Mouse (Mus musculus) MEL (cell line): Measurements from ENCODE around the gene Myh7. TPM values are rescaled to one million over a fixed set of nuclear protein-coding genes. Genes with fewer than 3 reads are reported as not detected.
"Not testable (repeated sequence)": the region's sequence is repeated elsewhere in the genome, so short reads cannot be mapped to it uniquely, and the experiment has no call there.

Source experiments
- DNase-seq: peaks from one replicate; pipeline ENCODE4 v3.0.0; 2011; ENCODE audit warnings: low read depth, low spot score
- H3K27ac ChIP-seq: 2 replicates; pipeline ENCODE4 v1.5.1; 2012; ENCODE audit warnings: low read depth, mild to moderate bottlenecking, control low read depth, low read length, moderate library complexity; ENCODE audit not compliant: control insufficient read depth
- H3K27me3 ChIP-seq, 2 experiments: fragments of 150-350 bp in 1 of 2; sonication (generic) in 1 of 2; 2 replicates each; pipeline ENCODE4 v1.6.1; 2012; ENCODE audit warnings: low read length in 2 of 2, mild to moderate bottlenecking in 2 of 2, improper control_type of control experiment in 1 of 2, moderate library complexity in 1 of 2; ENCODE audit not compliant: insufficient read depth in 2 of 2, control insufficient read depth in 1 of 2
- H3K36me3 ChIP-seq, 2 experiments: 2 replicates each; pipeline ENCODE4 v1.6.1; 2012 to 2014; ENCODE audit warnings: low read length in 2 of 2, improper control_type of control experiment in 1 of 2, inconsistent platforms in 1 of 2, mild to moderate bottlenecking in 1 of 2; ENCODE audit not compliant: insufficient read depth in 2 of 2, control insufficient read depth in 1 of 2
- H3K4me1 ChIP-seq, 2 experiments: fragments of 150-350 bp in 1 of 2; sonication (generic) in 1 of 2; 2 replicates each; pipeline ENCODE4 v1.6.1; 2012; ENCODE audit warnings: low read length in 2 of 2, improper control_type of control experiment in 1 of 2, mild to moderate bottlenecking in 1 of 2; ENCODE audit not compliant: insufficient read depth in 2 of 2, control insufficient read depth in 1 of 2
- H3K4me3 ChIP-seq, 2 experiments: fragments of 150-350 bp in 1 of 2; sonication (generic) in 1 of 2; 2 replicates each; pipeline ENCODE4 v1.5.1; 2012; ENCODE audit warnings: low read depth in 2 of 2, low read length in 2 of 2, mild to moderate bottlenecking in 2 of 2, moderate library complexity in 2 of 2, control low read depth in 1 of 2, improper control_type of control experiment in 1 of 2; ENCODE audit not compliant: control insufficient read depth in 1 of 2, insufficient read depth in 1 of 2
- H3K79me2 ChIP-seq: 2 replicates; pipeline ENCODE4 v1.6.1; 2012; ENCODE audit warnings: mild to moderate bottlenecking, low read length, moderate library complexity; ENCODE audit not compliant: control insufficient read depth, poor library complexity, insufficient read depth
- H3K9ac ChIP-seq: 2 replicates; pipeline ENCODE4 v1.6.1; 2012; ENCODE audit warnings: low read depth, mild to moderate bottlenecking, control low read depth, low read length, moderate library complexity; ENCODE audit not compliant: control insufficient read depth, poor library complexity, severe bottlenecking
- H3K9me3 ChIP-seq: fragments of 150-350 bp; sonication (generic); replicated peaks from 2 replicates; pipeline ENCODE4 v1.6.1; 2012; ENCODE audit warnings: mild to moderate bottlenecking, low read length, improper control_type of control experiment, moderate library complexity; ENCODE audit not compliant: insufficient read depth
- BHLHE40 ChIP-seq: IDR thresholded peaks from 2 replicates; pipeline ENCODE4 v1.6.1; 2012; ENCODE audit warnings: low read depth, mild to moderate bottlenecking, inconsistent platforms, low read length, improper control_type of control experiment, borderline replicate concordance
- CTCF ChIP-seq, 3 experiments: IDR thresholded peaks in 2 of 3; conservative IDR thresholded peaks in 1 of 3; 2 replicates each; pipeline ENCODE4 v1.5.1; 2011 to 2012; ENCODE audit warnings: low read length in 3 of 3, low read depth in 2 of 3, mild to moderate bottlenecking in 2 of 3, improper control_type of control experiment in 1 of 3, inconsistent platforms in 1 of 3, mixed read lengths in 1 of 3, moderate library complexity in 1 of 3; ENCODE audit not compliant: control insufficient read depth in 1 of 3, insufficient read depth in 1 of 3, poor library complexity in 1 of 3, severe bottlenecking in 1 of 3
- ELF1 ChIP-seq: IDR thresholded peaks from 2 replicates; pipeline ENCODE4 v1.6.1; 2014; ENCODE audit warnings: low read depth, mild to moderate bottlenecking, inconsistent platforms, low read length, improper control_type of control experiment, moderate library complexity
- EP300 ChIP-seq, 2 experiments: IDR thresholded peaks; 2 replicates each; pipeline ENCODE4 v1.6.1; 2011; ENCODE audit warnings: improper control_type of control experiment in 2 of 2, low read length in 2 of 2, low read depth in 1 of 2, mild to moderate bottlenecking in 1 of 2
- HCFC1 ChIP-seq: IDR thresholded peaks from 2 replicates; pipeline ENCODE4 v1.6.1; 2012; ENCODE audit warnings: low read depth, mild to moderate bottlenecking, inconsistent platforms, low read length, improper control_type of control experiment, moderate library complexity
- KAT2A ChIP-seq: conservative IDR thresholded peaks from 2 replicates; pipeline ENCODE4 v1.6.1; 2012; ENCODE audit warnings: low read depth, low read length, improper control_type of control experiment, inconsistent platforms
- MEF2A ChIP-seq: IDR thresholded peaks from 2 replicates; pipeline ENCODE4 v1.6.1; 2014; ENCODE audit warnings: low read depth, mild to moderate bottlenecking, inconsistent platforms, low read length, improper control_type of control experiment; ENCODE audit not compliant: poor library complexity, insufficient replicate concordance, severe bottlenecking; ENCODE audit errors: extremely low read depth
- POLR2AphosphoS2 ChIP-seq: IDR thresholded peaks from 2 replicates; pipeline ENCODE4 v1.6.1; 2011; ENCODE audit warnings: low read length, improper control_type of control experiment
- POLR2AphosphoS5 ChIP-seq: IDR thresholded peaks from 2 replicates; pipeline ENCODE4 v1.6.1; 2012; ENCODE audit warnings: low read depth, borderline replicate concordance, mild to moderate bottlenecking, inconsistent platforms, low read length, moderate library complexity, mixed read lengths
- TAL1 ChIP-seq: IDR thresholded peaks from 2 replicates; pipeline ENCODE4 v1.6.1; 2012; ENCODE audit warnings: mild to moderate bottlenecking, inconsistent platforms, low read length, moderate library complexity, mixed read lengths
- ZC3H11A ChIP-seq: IDR thresholded peaks from 2 replicates; pipeline ENCODE4 v1.6.1; 2012; ENCODE audit warnings: low read depth, mild to moderate bottlenecking, inconsistent platforms, low read length, improper control_type of control experiment
- ZKSCAN1 ChIP-seq: IDR thresholded peaks from 2 replicates; pipeline ENCODE4 v1.6.1; 2012; ENCODE audit warnings: low read depth, mild to moderate bottlenecking, inconsistent platforms, low read length, improper control_type of control experiment, moderate library complexity
- ZNF384 ChIP-seq: IDR thresholded peaks from 2 replicates; pipeline ENCODE4 v1.6.1; 2012; ENCODE audit warnings: low read depth, mild to moderate bottlenecking, inconsistent platforms, low read length, improper control_type of control experiment
- polyA plus RNA-seq, 2 experiments: library from polyadenylated mRNA; stranded (reverse) in 1 of 2; unstranded in 1 of 2; fragments of >175 nt in 1 of 2; fragments of >200 nt in 1 of 2; gene quantifications; 2 replicates each; pipeline versions ENCODE4 v1.2.1 to v1.2.4; 2012; ENCODE audit warnings: low replicate concordance in 2 of 2, low read depth in 1 of 2; ENCODE audit not compliant: insufficient read length in 2 of 2, insufficient read depth in 1 of 2, missing spikeins in 1 of 2
- total RNA-seq: library from RNA; depleted of rRNA; stranded (reverse); fragments of 300-350 nt; gene quantifications from 2 replicates; pipeline ENCODE4 v1.2.3, GENCODE M21; 2012; rRNA removed

Gene Myh7
- not detected in 2 replicates for total RNA-seq
- not detected for polyA plus RNA-seq

DNA sequence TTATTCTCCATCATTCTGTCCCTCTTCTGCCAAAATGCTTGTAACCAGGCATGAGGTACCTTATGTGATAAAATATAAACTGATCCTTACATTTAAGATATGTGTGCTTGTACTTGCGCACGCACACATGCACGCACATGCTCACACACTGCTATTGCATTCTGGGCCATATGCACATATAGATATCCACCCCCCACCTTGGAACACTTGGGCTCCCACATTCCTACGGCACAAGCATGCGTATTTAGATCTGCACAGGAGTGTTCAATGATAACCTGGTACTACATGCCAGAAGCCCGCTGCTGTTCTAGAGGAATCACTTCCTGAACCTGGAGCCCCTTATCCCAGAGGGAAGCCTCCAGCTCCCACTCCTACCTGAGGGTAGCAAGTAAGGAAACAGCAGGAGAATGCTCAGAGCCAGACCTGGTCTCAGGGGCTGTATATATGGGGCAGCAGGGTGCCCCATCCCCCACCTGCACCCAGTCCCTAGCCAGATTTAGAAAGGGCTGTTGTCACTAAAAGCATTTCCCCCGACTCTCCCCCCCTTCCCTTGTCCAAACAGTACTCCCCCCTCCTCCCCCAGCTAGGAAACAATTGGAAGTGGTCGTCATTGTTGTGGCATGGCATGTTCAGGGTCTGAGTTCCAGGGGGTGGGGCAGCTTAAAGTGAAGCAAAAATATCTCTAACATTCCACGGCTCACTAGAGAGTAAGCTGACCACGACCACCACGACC, at the start of gene Myh7:
Myh7 (minus strand) TSS at position 491 of the 733 bp plus-strand sequence.
- H3K4me3 ChIP-seq = no peak within 1 kb of the TSS
- no peaks in the 10 kb centered on the region for H3K9me3 ChIP-seq
- H3K27me3 ChIP-seq = peaks cover 2 to 4% of the 10 kb centered on the region in 2 experiments
- no peaks in the 10 kb centered on the region; the same call in 1 of the 2 replicates for H3K79me2 ChIP-seq
- H3K4me1 ChIP-seq = no peaks in the 10 kb centered on the region
- DNase-seq = no peak
- no peaks in the 10 kb centered on the region for H3K36me3 ChIP-seq
- no peak within 1 kb of the TSS for H3K27ac ChIP-seq
- H3K9ac ChIP-seq = no peak within 1 kb of the TSS
- TF ChIP-seq CTCF (IDR thresholded peaks at IDR 0.05 in 2 of 3, conservative IDR thresholded peaks at IDR 0.05 in 1 of 3; ENCODE audit: control insufficient read depth in 1 of 3, insufficient read depth in 1 of 3, low read depth in 2 of 3, low read length in 3 of 3, poor library complexity in 1 of 3, severe bottlenecking in 1 of 3) (no peak), MEF2A (no peak), POLR2AphosphoS2 (no peak), TAL1 (no peak), KAT2A (no peak), ELF1 (no peak), ZKSCAN1 (no peak), POLR2AphosphoS5 (no peak), ZC3H11A (no peak), BHLHE40 (no peak), EP300 (IDR thresholded peaks at IDR 0.05; ENCODE audit: low read depth in 1 of 2, low read length in 2 of 2) (no peak), HCFC1 (no peak)

DNA sequence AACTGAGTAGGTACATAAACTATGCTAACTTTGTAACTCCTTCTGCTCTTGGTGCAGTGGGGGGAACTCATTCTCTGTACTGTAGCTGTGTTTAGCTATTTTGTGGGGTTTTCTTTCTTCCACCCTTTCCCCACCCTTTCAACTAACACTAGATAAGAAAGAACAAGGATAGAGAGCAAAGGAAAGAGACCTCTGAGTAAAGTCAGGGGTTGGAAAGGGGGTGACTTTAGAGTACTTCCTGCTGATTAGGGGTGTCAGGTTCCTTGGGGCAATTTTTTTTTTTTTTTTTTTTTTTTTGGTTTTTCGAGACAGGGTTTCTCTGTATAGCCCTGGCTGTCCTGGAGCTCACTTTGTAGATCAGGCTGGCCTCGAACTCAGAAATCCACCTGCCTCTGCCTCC, 49.3 kb upstream of the Myh7 start:
- H3K27me3 ChIP-seq, H3K27ac ChIP-seq, H3K9me3 ChIP-seq, H3K9ac ChIP-seq, H3K36me3 ChIP-seq, H3K79me2 ChIP-seq, H3K4me1 ChIP-seq, H3K4me3 ChIP-seq: not testable (repeated sequence)
- DNase-seq = peak; percentile 54
- TF ChIP-seq ZNF384 = peak; percentile 87
- TF ChIP-seq, all 39 proteins: peak for 1; not testable (repeated sequence) for 38
